Mouse (Mus musculus): ENCODE results near the gene Map2k4. TPM values are rescaled to one million over a fixed set of nuclear protein-coding genes. Genes with fewer than 3 reads are reported as not detected.

Gene Map2k4
- 10 to 100 TPM; 68.4 to 76.4 (median 71.3) TPM for total RNA-seq (2022)

DNA sequence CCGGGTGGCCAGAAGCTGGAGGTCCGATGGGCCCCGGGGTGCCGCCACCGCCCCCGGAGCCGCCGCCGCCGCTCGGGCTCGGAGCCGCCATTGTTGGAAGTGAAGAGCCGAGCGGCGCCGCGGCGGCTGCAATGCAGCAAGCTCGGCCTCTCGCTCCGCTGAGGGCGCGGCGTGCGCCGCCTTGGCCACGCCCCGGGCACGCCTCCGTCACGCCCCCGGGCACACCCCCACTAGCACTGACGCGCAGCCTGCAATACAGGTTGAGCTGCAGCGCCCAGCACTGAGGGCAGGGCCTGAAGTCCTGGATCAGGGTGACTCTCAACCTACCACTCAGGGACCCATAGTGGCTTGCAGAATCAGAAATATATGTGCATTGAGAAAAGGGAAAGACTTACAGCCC, at the start of gene Map2k4:
Map2k4 (minus strand) TSS at position 144 of the 400 bp plus-strand sequence.
- peak; percentile 85 for DNase-seq (ENCODE audit: low spot score in 2 of 2)

GRCm38 (mm10) chr11:65824556-65824955, 36.5 kb upstream of the Map2k4 start:
- no peak for DNase-seq (ENCODE audit: low spot score in 2 of 2)

- no peak for DNase-seq (ENCODE audit: low spot score in 2 of 2)
Observed at GRCm38 (mm10) chr11:65820877-65821276, 32.8 kb upstream of the Map2k4 start.

DNA sequence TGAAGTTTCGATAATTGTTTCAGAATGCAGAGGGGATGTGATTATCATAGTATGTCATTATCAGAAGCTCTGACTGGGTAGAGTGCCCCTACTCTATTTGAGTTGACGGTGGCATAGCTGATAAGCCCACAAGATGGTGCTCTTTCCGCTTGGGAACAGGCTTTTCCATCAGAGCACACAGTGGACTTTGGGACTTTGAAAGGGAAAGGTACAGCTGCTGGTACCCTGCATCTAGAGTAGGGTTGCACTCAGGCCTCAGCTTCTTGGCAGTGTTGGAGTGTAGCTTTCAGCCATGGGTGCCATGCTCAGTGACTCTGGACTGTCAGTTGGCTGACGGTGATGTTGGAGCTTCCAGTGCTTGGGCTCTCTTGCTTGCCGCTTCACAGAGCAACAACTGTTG, 32.2 kb upstream of the Map2k4 start:
- DNase-seq (ENCODE audit: low spot score in 2 of 2), result no peak

DNA sequence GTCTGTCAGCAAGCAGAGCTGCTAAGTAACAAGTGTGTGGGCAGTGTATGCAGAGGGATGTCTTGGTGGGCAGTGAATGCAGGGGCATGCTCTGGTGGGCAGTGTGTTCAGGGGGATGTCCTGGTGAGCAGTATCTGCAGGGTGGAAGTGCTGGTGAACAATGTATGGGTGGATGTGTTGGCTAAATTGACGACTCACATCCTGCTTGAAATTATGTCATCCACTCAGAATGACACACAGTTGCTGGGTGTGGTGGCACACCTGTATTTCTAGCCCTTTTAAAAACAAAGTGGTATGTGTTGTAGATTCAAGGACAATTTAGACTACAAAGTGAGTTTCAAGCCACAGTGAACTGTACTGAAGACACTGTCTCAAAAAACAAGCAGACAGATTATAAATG, 30.1 kb upstream of the Map2k4 start:
- DNase-seq (ENCODE audit: low spot score in 2 of 2), result no peak

DNA sequence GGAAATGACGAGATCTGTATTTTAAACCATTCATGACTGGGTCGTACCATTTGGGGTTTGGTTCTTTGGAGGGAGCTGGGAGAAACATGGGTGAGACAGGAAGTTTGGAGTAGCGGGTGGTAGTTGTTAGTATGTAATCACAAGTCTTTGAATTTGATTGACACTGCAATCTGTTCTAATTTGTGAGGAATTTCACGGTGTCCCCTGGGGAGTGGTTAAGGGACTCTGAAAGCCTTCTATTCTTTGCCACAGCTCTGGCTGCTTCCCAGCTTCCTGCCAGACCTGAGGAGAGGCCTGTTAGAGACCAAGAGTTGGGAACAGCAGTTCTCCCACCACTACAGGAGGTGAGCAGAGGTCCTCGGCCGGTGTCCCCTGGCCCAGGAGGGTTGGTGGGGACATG, 28.1 kb upstream of the Map2k4 start:
- no peak for DNase-seq (ENCODE audit: low spot score in 2 of 2)

DNA sequence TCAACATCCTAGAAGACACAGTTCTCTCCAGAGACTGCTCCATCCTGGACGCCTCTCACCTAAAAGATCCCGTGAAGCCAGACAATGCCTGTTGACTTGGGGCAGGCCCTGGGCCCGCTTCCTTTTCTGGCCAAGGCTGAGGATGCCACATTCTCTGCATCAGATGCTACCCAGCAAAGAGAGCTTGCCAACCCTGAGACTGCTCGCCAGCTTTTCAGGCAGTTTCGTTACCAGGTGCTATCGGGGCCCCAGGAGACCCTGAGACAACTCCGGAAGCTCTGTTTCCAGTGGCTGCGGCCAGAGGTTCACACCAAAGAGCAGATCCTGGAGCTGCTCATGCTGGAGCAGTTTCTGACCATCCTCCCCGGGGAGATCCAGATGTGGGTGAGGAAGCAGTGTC, 26.3 kb upstream of the Map2k4 start:
- DNase-seq (ENCODE audit: low spot score in 2 of 2), result no peak

GRCm38 (mm10) chr11:65812088-65812487, 24.0 kb upstream of the Map2k4 start:
- DNase-seq (ENCODE audit: low spot score in 2 of 2), result no peak

- no peak for DNase-seq (ENCODE audit: low spot score in 2 of 2)
Observed at GRCm38 (mm10) chr11:65807601-65808000, 19.5 kb upstream of the Map2k4 start.

DNA sequence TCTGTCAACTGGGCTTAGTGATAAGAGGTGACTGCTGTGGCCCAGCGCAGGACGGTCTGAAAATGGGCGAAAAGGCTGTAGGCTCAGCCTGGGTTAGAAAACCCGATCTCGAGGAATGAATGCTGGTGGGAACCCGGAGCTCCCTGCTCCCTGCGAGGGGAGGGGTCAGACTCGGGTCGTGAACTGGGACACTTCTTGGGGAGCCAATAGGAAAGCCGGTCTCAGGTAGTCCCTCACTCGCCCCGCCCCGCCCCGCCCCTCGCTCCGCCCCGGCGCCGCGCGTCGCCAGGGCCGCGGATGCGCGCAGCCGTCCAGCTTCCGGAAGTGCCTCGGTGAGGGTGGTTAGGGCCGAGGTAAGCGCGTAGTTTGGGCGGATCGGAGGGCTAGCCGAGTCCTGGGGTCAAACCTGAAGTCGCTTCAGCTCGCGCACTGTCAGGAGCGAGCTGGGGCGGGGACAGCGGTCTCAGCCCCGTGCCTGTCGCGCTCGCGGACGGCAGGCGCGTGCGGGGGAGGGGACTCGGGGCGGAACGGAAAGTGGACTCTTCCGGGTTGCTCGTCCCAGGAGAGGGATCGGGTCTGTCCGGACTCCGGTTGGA, 18.9 kb upstream of the Map2k4 start, which contains the start of gene Zkscan6:
Zkscan6 (plus strand) TSS at position 267 of the 596 bp plus-strand sequence.
- DNase-seq (ENCODE audit: low spot score in 2 of 2), result peak; percentile 71 to 75

GRCm38 (mm10) chr11:65806321-65806904, 18.3 kb upstream of the Map2k4 start:
- DNase-seq (ENCODE audit: low spot score in 2 of 2), result peak in 1 of 2 experiments; percentile 9

DNA sequence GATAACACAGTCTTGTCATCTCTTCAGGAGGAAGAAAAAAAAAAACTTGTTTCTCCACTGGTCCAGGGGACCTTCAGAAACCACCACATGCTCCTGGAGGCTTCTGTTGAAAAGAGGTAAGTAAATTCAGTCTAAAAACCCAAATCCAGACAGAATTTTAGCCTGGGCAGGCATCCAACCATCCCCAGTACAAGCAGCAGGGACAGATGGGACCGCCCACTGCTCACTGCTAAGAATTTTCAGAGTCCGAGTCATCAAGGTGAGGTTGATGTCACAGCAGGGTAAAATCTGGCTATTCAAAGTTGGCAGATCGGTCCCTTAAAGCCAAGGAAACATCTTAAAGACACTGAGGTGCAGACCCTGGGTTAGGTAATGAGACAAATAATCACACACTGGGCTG, 13.8 kb upstream of the Map2k4 start:
- DNase-seq (ENCODE audit: low spot score in 2 of 2), result no peak

GRCm38 (mm10) chr11:65795896-65796295, 7.8 kb upstream of the Map2k4 start:
- no peak for DNase-seq (ENCODE audit: low spot score in 2 of 2)

GRCm38 (mm10) chr11:65794428-65795219, 6.5 kb upstream of the Map2k4 start:
- DNase-seq (ENCODE audit: low spot score in 2 of 2), result no peak

- peak; percentile 5 to 40 for DNase-seq (ENCODE audit: low spot score in 2 of 2)
Observed at GRCm38 (mm10) chr11:65787421-65788151, 511 bp downstream of the Map2k4 start.

DNA sequence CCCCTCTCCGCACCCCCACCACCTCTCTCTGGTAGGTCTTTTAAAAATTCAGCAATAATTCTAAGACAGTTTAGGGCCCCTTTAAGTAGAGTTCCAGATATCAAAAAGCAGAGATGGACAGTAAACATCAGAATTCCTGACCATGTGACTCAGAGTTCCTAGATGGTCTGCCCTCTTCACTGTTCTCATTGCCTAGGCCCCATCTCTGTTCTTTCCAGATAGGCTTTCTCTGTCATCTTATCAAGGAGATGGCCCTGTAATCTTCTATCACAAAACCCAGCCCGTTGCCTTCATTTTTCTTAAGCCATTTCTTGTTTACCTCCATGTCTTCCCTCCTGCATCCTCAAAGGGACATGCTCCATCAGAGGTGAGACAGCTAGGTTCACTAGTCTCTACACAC, 1.9 kb downstream of the Map2k4 start:
- no peak for DNase-seq (ENCODE audit: low spot score in 2 of 2)

GRCm38 (mm10) chr11:65781596-65781995, 6.5 kb downstream of the Map2k4 start:
- DNase-seq (ENCODE audit: low spot score in 2 of 2), result no peak

GRCm38 (mm10) chr11:65779578-65779977, 8.5 kb downstream of the Map2k4 start:
- no peak for DNase-seq (ENCODE audit: low spot score in 2 of 2)

DNA sequence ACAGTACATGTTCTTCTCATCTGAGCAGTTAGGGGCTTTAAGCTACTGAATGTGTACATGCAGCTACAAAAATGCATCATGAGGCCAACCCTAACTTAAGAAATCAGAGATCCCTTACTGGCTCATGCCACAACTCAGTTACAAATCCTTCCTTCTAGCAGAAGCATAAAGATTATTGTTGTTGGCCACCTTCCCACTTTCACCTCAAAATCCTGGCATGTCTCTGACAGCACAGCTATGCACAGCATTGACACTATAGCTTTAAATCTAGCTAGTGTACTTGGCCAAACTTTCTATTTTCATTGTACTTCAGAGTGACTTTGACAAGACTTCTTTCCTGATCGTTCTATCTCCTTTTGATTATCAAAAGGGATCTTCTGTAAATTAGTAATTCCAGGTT, 9.0 kb downstream of the Map2k4 start:
- no peak for DNase-seq (ENCODE audit: low spot score in 2 of 2)

DNA sequence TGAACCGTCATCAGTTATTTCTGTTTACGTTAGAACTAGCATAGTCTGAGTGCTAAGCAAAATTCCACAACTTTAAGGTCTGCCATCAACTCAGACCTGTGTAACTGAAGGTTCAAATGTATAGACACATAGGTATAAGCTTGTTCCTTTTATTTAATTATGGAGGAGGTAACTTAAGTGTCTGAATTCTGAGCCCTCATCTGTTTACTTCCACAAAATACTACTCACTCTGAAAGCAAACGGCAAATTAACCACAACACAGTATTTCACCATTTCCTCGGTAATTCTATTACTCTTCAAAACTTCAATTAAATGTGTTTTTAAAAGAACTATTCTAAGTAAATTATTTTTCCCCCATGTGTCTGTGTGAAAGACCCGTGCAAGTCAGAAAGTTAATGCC, 10.3 kb downstream of the Map2k4 start:
- no peak for DNase-seq (ENCODE audit: low spot score in 2 of 2)

- DNase-seq (ENCODE audit: low spot score in 2 of 2), result no peak
Observed at GRCm38 (mm10) chr11:65776906-65777611, 11.0 kb downstream of the Map2k4 start.
